Mouse (Mus musculus): ENCODE data around the gene Cxadr. TPM values are rescaled to one million over a fixed set of nuclear protein-coding genes. Genes with fewer than 3 reads are reported as not detected.

The Cxadr gene
- polyA plus RNA-seq, 1 experiment from 2014 or later, result 46.4 TPM

DNA sequence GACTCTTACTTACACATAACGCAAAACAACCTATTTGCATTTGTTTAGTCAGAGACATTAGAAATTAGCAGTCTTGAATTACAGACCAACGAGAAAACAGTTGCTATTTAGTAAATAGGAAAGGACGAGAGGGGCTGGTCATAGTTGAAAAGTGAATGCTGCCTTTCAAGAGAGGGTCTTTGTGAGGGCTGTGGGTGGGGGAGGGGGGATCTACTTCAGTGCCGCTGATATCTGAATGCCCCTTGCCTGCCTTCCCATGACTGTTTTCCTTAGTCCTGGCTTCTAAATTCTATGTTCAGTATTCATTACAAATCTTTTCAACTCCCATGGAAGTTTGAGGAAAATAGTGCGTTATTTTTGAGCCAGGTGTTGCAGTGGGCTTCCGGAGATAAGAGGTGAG is 12.7 kb downstream of the Cxadr start:
- Histone ChIP-seq H3K4me1 (ENCODE audit: control insufficient read depth, insufficient read depth, low read length) (peaks cover 3% of the 10 kb centered on the region; the same call in 1 of the 2 replicates), H3K27ac (ENCODE audit: low read depth, low read length) (no peak overlapping the region), H3K27me3 (ENCODE audit: control insufficient read depth, insufficient read depth, low read length) (no peaks in the 10 kb centered on the region), H3K4me2 (ENCODE audit: low read depth) (no peak overlapping the region), H3K4me3 (ENCODE audit: low read depth, low read length) (no peak overlapping the region), H3K36me3 (ENCODE audit: control insufficient read depth, insufficient read depth, low read length) (no peaks in the 10 kb centered on the region), H3K9me3 (ENCODE audit: control insufficient read depth, low read length) (no peaks in the 10 kb centered on the region), H3K9ac (ENCODE audit: low read length) (no peak overlapping the region)
- ATAC-seq (ENCODE audit: insufficient read depth, low FRiP score, low TSS enrichment) (no peak), DNase-seq (ENCODE audit: low spot score) (peak; percentile 36)
- 60% methylated on average over 6 of the region's 6 CpGs for WGBS

DNA sequence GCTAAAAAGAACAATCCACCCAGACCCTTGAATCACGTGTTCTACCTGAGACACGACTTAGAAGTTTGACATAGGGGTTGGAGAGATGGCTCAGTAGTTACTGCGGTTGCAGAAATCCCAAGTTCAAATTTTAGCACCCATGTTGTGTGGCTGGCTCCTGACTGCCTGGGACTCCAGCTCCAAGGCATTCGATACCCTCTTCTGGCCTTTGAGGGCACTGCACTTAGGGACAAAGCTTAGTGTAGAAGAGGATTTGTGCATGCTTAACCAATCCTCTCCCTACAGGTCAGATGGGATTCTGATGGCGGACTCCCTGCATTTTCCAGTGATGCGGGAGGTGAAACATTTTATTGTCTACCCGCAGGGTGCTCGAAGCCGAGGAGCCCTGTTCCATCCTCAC is 15.6 kb downstream of the Cxadr start:
- Histone ChIP-seq H3K4me2 (ENCODE audit: low read depth) (no peak overlapping the region), H3K36me3 (ENCODE audit: control insufficient read depth, insufficient read depth, low read length) (no peaks in the 10 kb centered on the region), H3K9ac (ENCODE audit: low read length) (no peak overlapping the region), H3K27me3 (ENCODE audit: control insufficient read depth, insufficient read depth, low read length) (no peaks in the 10 kb centered on the region), H3K4me1 (ENCODE audit: control insufficient read depth, insufficient read depth, low read length) (peaks cover 7% of the 10 kb centered on the region), H3K4me3 (ENCODE audit: low read depth, low read length) (no peak overlapping the region), H3K27ac (ENCODE audit: low read depth, low read length) (no peak overlapping the region), H3K9me3 (ENCODE audit: control insufficient read depth, low read length) (no peaks in the 10 kb centered on the region)
- DNase-seq (ENCODE audit: low spot score), result no peak
- peak; percentile 20; the same call in 1 of the 2 replicates for ATAC-seq (ENCODE audit: insufficient read depth, low FRiP score, low TSS enrichment)
- WGBS, result 88% methylated on average over 9 of the region's 9 CpGs

DNA sequence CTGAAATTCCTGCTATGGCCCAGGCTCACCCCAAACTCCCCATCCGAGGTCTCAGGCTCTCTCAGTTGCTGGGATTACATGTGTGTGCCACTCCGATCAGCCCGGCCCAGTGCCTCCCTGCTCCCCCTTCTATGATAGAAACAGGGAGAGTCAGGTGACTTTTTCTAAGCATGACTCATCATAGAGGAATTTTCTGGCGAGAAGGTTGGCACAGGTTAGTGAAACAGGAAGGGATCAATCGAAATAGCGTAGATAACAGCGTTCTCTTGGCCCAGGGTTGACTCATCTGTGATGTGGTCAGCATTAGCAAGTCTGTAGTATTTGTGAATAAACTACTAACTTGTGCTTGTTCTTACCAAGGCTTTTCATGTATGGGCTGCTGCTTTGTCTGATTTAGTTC is 16.7 kb downstream of the Cxadr start:
- Histone ChIP-seq H3K4me1 (ENCODE audit: control insufficient read depth, insufficient read depth, low read length) (peaks cover 10% of the 10 kb centered on the region), H3K4me2 (ENCODE audit: low read depth) (no peak overlapping the region)
- no peak for ATAC-seq (ENCODE audit: insufficient read depth, low FRiP score, low TSS enrichment)

GRCm38 (mm10) chr16:78319711-78320110 is 18.4 kb downstream of the Cxadr start:
- WGBS, result 80% methylated on average over 7 of the region's 7 CpGs
- H3K36me3 ChIP-seq (ENCODE audit: control insufficient read depth, insufficient read depth, low read length), result no peaks in the 10 kb centered on the region
- peaks cover 8% of the 10 kb centered on the region for H3K4me1 ChIP-seq (ENCODE audit: control insufficient read depth, insufficient read depth, low read length)
- no peaks in the 10 kb centered on the region for H3K9me3 ChIP-seq (ENCODE audit: control insufficient read depth, low read length)
- DNase-seq (ENCODE audit: low spot score) (no peak), ATAC-seq (ENCODE audit: insufficient read depth, low FRiP score, low TSS enrichment) (no peak)
- no peak overlapping the region for H3K9ac ChIP-seq (ENCODE audit: low read length)
- no peak overlapping the region for H3K27ac ChIP-seq (ENCODE audit: low read depth, low read length)
- H3K27me3 ChIP-seq (ENCODE audit: control insufficient read depth, insufficient read depth, low read length), result no peaks in the 10 kb centered on the region
- H3K4me3 ChIP-seq (ENCODE audit: low read depth, low read length), result no peak overlapping the region
- H3K4me2 ChIP-seq (ENCODE audit: low read depth), result no peak overlapping the region

More for the DNA sequence above, 16.7 kb downstream of the Cxadr start:
- Histone ChIP-seq H3K9ac (ENCODE audit: low read length) (no peak overlapping the region), H3K4me3 (ENCODE audit: low read depth, low read length) (no peak overlapping the region), H3K36me3 (ENCODE audit: control insufficient read depth, insufficient read depth, low read length) (no peaks in the 10 kb centered on the region), H3K27me3 (ENCODE audit: control insufficient read depth, insufficient read depth, low read length) (no peaks in the 10 kb centered on the region), H3K27ac (ENCODE audit: low read depth, low read length) (no peak overlapping the region), H3K9me3 (ENCODE audit: control insufficient read depth, low read length) (no peaks in the 10 kb centered on the region)
- 87% methylated on average over 7 of the region's 7 CpGs for WGBS
- no peak for DNase-seq (ENCODE audit: low spot score)

GRCm38 (mm10) chr16:78321559-78321958 is 20.3 kb downstream of the Cxadr start:
- H3K4me3 ChIP-seq (ENCODE audit: low read depth, low read length), result no peak overlapping the region
- peak; percentile 48; the same call in 1 of the 2 replicates for ATAC-seq (ENCODE audit: insufficient read depth, low FRiP score, low TSS enrichment)
- peaks cover 8% of the 10 kb centered on the region for H3K4me1 ChIP-seq (ENCODE audit: control insufficient read depth, insufficient read depth, low read length)
- 5% methylated on average over 7 of the region's 7 CpGs for WGBS
- no peak overlapping the region for H3K27ac ChIP-seq (ENCODE audit: low read depth, low read length)
- peaks cover 1% of the 10 kb centered on the region; the same call in 1 of the 2 replicates for H3K36me3 ChIP-seq (ENCODE audit: control insufficient read depth, insufficient read depth, low read length)
- H3K9ac ChIP-seq (ENCODE audit: low read length), result no peak overlapping the region
- no peak for DNase-seq (ENCODE audit: low spot score)
- no peak overlapping the region for H3K4me2 ChIP-seq (ENCODE audit: low read depth)
- H3K9me3 ChIP-seq (ENCODE audit: control insufficient read depth, low read length), result no peaks in the 10 kb centered on the region
- H3K27me3 ChIP-seq (ENCODE audit: control insufficient read depth, insufficient read depth, low read length), result no peaks in the 10 kb centered on the region

- 0 out of 2 replicates have a peak, but pooled peaks have one; percentile 15 for ATAC-seq (ENCODE audit: insufficient read depth, low FRiP score, low TSS enrichment)
- DNase-seq (ENCODE audit: low spot score), result no peak
- H3K27me3 ChIP-seq (ENCODE audit: control insufficient read depth, insufficient read depth, low read length), result no peaks in the 10 kb centered on the region
- 40% methylated on average over 7 of the region's 7 CpGs for WGBS
- no peak overlapping the region for H3K27ac ChIP-seq (ENCODE audit: low read depth, low read length)
- peaks cover 8% of the 10 kb centered on the region for H3K4me1 ChIP-seq (ENCODE audit: control insufficient read depth, insufficient read depth, low read length)
- no peak overlapping the region for H3K4me3 ChIP-seq (ENCODE audit: low read depth, low read length)
- H3K9me3 ChIP-seq (ENCODE audit: control insufficient read depth, low read length), result no peaks in the 10 kb centered on the region
- peaks cover 4% of the 10 kb centered on the region; the same call in 1 of the 2 replicates for H3K36me3 ChIP-seq (ENCODE audit: control insufficient read depth, insufficient read depth, low read length)
- H3K9ac ChIP-seq (ENCODE audit: low read length), result no peak overlapping the region
- no peak overlapping the region for H3K4me2 ChIP-seq (ENCODE audit: low read depth)
Measured at GRCm38 (mm10) chr16:78322140-78322539, 20.9 kb downstream of the Cxadr start.

DNA sequence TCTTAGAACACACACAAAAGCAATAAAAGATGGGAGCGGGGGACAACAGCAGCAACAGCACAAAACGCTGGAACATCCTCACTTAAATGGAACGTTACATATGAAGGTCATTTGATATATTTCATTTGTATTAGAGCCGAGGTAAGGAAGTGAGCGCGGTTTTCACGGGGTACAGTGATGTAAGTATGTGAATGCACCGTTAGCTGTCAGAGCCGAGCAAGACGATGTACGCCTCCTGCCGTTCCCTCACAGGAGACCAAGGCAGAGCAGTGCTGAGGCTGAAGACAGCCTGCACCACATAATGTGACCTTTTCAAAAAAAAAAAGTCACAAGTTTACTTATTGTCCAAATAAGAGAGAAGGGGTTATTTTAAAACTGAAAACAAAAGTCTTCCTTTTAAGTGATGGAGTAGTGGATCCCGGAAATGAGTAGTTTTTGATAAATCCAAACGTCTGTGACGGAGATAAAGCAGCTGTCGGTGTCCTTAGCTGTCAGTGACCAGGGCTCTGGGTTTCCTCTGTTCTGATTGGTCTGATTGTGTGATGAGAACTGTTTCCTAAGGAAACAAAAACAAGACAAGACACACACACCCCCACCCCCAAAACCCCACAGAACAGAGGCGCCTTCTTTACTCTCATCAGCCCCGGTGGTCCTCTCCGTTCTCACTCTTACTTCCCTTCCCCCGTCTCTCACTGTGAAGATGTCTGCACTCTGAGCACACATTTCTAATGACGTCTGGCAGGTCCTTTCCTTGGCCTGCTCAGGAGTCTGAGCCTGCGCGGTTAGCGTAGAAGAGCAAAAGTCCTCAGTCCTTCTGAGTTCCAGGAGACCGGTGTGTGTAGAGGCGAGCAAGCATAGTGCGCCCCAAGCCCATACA is 24.9 kb downstream of the Cxadr start:
- 82% methylated on average over 27 of the region's 27 CpGs for WGBS
- DNase-seq (ENCODE audit: low spot score) (no peak), ATAC-seq (ENCODE audit: insufficient read depth, low FRiP score, low TSS enrichment) (no peak)
- peaks cover 7% of the 10 kb centered on the region; the same call in 1 of the 2 replicates for H3K36me3 ChIP-seq (ENCODE audit: control insufficient read depth, insufficient read depth, low read length)
- H3K9me3 ChIP-seq (ENCODE audit: control insufficient read depth, low read length), result no peaks in the 10 kb centered on the region
- H3K27ac ChIP-seq (ENCODE audit: low read depth, low read length), result no peak overlapping the region
- no peak overlapping the region for H3K4me2 ChIP-seq (ENCODE audit: low read depth)
- H3K27me3 ChIP-seq (ENCODE audit: control insufficient read depth, insufficient read depth, low read length), result no peaks in the 10 kb centered on the region
- H3K9ac ChIP-seq (ENCODE audit: low read length), result no peak overlapping the region
- no peak overlapping the region for H3K4me3 ChIP-seq (ENCODE audit: low read depth, low read length)
- H3K4me1 ChIP-seq (ENCODE audit: control insufficient read depth, insufficient read depth, low read length), result peaks cover 4% of the 10 kb centered on the region; the same call in 1 of the 2 replicates

- 91% methylated on average over 7 of the region's 7 CpGs for WGBS
- no peak overlapping the region for H3K4me2 ChIP-seq (ENCODE audit: low read depth)
- no peaks in the 10 kb centered on the region for H3K27me3 ChIP-seq (ENCODE audit: control insufficient read depth, insufficient read depth, low read length)
- no peak overlapping the region for H3K4me3 ChIP-seq (ENCODE audit: low read depth, low read length)
- no peaks in the 10 kb centered on the region for H3K9me3 ChIP-seq (ENCODE audit: control insufficient read depth, low read length)
- no peak overlapping the region for H3K27ac ChIP-seq (ENCODE audit: low read depth, low read length)
- DNase-seq (ENCODE audit: low spot score), result no peak
- H3K36me3 ChIP-seq (ENCODE audit: control insufficient read depth, insufficient read depth, low read length), result peaks cover 7% of the 10 kb centered on the region; the same call in 1 of the 2 replicates
- H3K4me1 ChIP-seq (ENCODE audit: control insufficient read depth, insufficient read depth, low read length), result no peaks in the 10 kb centered on the region
- H3K9ac ChIP-seq (ENCODE audit: low read length), result no peak overlapping the region
- no peak for ATAC-seq (ENCODE audit: insufficient read depth, low FRiP score, low TSS enrichment)
Measured at GRCm38 (mm10) chr16:78327562-78327961, 26.3 kb downstream of the Cxadr start.

GRCm38 (mm10) chr16:78327999-78328398 is 26.7 kb downstream of the Cxadr start:
- no peaks in the 10 kb centered on the region for H3K27me3 ChIP-seq (ENCODE audit: control insufficient read depth, insufficient read depth, low read length)
- H3K9ac ChIP-seq (ENCODE audit: low read length), result no peak overlapping the region
- ATAC-seq (ENCODE audit: insufficient read depth, low FRiP score, low TSS enrichment), result no peak
- no peaks in the 10 kb centered on the region for H3K4me1 ChIP-seq (ENCODE audit: control insufficient read depth, insufficient read depth, low read length)
- no peak for DNase-seq (ENCODE audit: low spot score)
- H3K27ac ChIP-seq (ENCODE audit: low read depth, low read length), result no peak overlapping the region
- H3K9me3 ChIP-seq (ENCODE audit: control insufficient read depth, low read length), result no peaks in the 10 kb centered on the region
- peaks cover 10% of the 10 kb centered on the region; the same call in 1 of the 2 replicates for H3K36me3 ChIP-seq (ENCODE audit: control insufficient read depth, insufficient read depth, low read length)
- H3K4me2 ChIP-seq (ENCODE audit: low read depth), result no peak overlapping the region
- 93% methylated on average over 12 of the region's 12 CpGs for WGBS
- H3K4me3 ChIP-seq (ENCODE audit: low read depth, low read length), result no peak overlapping the region

Measured in neural tube, embryonic 11.5 days (tissue).